Mouse (Mus musculus): ENCODE data around the gene Orm3.

Gene Orm3

DNA sequence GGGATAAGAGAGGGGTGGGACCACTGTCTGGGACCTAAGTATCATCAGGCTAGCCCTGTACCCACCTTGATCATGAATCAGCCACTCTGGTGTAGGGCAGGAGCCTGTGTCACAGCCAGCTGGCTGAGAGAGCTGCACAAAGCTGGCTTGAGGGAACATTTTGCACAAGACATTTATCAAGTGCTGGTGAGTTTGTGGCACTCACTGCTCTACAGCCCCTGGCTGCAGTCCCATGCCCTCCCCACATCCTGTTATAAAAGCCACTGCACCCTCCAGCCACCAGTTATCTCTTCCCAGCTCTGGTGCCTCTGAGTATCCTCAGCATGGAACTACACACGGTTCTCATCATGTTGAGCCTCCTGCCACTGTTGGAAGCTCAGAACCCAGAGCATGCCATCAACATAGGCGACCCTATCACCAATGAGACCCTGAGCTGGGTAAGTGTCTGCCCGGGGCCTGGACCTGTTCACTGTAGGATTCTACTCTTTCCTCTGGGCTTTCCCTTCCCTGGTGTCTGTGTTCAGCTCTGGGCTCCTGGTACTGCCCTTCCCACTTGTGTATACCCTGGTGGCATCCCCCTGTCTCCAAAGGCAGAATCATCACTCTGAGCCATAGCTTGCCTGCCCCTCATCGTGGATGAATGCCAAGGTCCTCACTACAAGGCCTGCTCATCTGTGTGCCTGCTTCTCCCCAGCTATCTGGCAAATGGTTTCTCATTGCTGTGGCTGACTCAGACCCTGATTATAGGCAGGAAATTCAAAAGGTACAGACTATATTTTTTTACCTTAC, at the start of gene Orm3:
Gene Orm3 (plus strand): TSS at position 286 of the 789 bp plus-strand sequence.
- peak; percentile 75 for DNase-seq (ENCODE audit: low spot score)

GRCm38 (mm10) chr4:63307175-63308062, 48.5 kb upstream of the Orm3 start:
- peak; percentile 91 for DNase-seq (ENCODE audit: low spot score)

DNA sequence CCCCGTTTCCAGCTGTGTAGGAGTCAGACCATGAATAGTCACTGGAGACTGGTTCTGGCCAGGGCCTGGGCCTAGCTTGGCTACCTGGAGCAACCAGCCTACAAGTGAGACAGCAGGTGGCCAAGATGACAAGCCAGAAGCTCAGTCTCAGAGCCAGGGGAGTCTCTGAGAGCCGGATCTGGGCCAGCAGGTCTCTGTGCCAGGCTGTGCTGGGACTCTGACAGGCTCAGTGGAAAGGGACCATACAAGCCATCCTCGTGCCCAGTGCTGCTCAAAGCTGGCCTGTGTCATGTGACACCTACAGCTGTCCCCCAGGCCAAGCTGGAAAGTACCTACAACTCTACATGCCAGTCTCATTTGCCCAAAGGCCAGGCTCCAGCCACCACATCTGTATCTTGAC, 47.6 kb upstream of the Orm3 start:
- DNase-seq (ENCODE audit: low spot score), result no peak

GRCm38 (mm10) chr4:63310247-63310855, 45.6 kb upstream of the Orm3 start:
- DNase-seq (ENCODE audit: low spot score), result peak; percentile 79

GRCm38 (mm10) chr4:63311426-63311825, 44.5 kb upstream of the Orm3 start:
- DNase-seq (ENCODE audit: low spot score), result no peak

DNA sequence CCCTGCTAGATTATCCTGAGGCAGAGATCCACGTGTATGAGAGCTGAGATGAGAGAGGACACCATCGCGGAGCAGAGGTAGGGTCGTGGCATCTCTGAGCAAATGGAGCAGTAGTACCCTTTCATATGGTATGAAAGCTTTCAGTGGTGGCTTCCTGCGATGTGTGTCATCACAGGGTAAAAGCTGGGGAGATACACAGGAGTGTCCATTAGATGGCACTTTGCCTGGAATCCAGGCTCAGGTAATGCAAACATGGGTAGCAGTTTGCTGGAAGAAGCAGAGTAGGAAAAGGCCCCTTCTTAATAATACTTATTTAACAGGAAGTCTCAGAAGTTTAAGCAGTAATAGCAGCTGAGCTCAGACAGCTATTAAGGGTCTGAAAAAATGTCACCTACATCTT, 41.9 kb upstream of the Orm3 start:
- DNase-seq (ENCODE audit: low spot score), result no peak

GRCm38 (mm10) chr4:63316076-63316746, 39.8 kb upstream of the Orm3 start:
- peak; percentile 72 for DNase-seq (ENCODE audit: low spot score)

DNA sequence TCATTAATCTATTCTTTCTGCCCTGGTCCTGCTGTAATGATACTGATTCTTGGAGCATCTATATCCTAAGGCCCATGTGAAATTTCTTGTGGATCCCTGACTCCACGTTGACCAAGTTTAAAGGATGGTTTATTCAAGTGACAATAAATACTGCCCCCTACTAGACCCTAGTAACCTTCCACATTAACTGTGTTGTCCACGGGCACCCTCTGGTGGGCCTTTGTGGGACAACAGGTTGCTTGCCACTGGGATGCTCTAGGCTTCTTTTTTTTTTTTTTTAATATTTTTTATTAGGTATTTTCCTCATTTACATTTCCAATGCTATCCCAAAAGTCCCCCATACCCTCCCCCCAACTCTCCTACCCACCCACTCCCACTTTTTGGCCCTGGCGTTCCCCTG, 36.4 kb upstream of the Orm3 start:
- DNase-seq (ENCODE audit: low spot score), result peak; percentile 70

DNA sequence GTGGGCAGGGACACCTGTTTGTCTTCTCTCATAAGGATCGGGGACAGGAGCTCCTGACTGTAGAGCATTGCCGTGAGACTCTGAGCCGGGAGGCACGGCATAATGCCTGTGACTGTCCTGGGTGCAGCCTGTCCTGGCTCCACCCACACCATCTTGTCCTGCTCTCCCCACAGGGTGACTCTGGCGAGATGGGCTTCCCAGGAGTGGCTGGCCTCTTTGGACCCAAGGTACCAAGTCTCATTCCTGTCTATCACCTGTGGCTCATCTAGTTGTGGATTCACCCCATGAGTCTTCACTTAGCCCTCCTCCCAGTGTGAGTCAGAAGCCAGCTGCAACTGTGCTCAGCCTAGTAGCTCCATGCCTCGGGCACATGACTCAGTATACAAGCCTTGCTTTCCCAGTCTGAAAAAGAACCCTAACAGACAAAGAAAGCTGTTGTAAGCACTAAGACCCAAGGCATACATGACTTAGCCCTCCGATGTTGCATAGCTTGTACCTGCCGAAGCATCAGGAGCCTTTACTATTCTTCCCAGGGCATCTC, 32.6 kb upstream of the Orm3 start:
- no peak for DNase-seq (ENCODE audit: low spot score)

- DNase-seq (ENCODE audit: low spot score), result no peak
Observed at GRCm38 (mm10) chr4:63333403-63333802, 22.6 kb upstream of the Orm3 start.

DNA sequence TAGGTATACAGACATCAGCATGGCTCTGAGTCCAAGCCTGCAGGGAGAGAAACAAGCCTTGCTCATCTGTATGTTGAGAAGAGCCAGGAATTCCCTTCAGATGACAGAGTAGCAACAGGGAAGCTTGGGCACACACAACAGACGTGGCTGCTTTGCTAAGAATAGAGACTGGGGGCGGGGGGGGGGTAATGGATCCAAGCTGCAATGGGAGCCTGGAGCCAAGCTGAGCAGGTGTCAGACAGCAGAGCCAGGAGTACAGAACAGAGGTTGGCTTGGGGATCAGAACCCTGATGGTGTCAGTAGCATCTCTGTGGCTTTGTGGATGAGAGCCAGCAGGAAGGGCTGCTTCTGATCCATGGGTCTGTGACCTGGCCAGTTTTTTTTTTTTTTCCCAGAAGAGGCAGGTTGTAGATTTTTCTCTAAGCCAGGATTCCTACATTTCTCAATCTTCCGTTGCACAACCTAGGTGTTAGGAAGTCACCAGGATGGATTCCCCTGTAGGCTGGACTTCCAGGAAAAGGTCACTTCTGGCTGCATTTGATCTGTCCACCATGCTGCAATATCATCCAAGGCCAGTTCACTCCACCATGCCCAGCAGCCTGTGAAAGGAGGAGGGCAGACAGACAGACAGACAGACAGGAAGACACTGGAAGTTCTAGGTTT, 17.4 kb upstream of the Orm3 start:
- DNase-seq (ENCODE audit: low spot score), result no peak

- no peak for DNase-seq (ENCODE audit: low spot score)
Observed at GRCm38 (mm10) chr4:63342491-63342890, 13.5 kb upstream of the Orm3 start.

DNA sequence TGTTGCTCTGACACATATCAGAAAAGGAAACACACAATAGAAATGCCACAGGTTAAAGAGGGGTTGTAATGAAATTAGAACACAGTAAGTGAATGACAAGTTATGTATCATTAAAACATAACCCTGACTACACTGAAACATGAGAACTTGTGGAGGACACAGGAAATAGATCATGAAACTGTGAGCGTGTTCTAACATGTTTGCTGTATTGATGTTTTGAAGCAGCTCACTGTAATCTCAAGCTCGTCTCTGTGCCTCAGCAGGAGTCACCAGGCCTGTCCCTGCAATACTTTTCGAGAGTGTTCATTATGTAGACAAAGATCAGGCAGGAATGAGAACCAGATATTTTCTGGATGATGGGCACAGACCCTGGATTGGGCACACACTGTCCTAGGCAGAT, 12.4 kb upstream of the Orm3 start:
- DNase-seq (ENCODE audit: low spot score), result peak; percentile 12

DNA sequence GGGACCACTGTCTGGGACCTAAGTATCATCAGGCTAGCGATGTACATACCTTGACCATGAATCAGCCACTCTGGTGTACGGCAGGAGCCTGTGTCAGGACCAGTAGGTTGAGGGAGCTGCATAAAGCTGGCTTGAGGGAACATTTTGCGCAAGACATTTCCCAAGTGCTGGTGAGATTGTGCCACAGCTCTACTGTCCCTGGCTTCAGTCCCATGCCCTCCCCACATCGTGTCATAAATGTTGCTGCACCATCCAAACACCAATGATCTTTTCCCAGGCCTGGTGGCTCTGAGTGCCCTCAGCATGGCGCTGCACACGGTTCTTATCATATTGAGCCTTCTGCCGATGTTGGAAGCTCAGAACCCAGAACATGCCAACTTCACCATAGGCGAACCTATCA, 11.7 kb upstream of the Orm3 start, which contains the start of gene Orm1:
Gene Orm1 (plus strand): TSS at position 266 of the 400 bp plus-strand sequence.
- peak; percentile 96 for DNase-seq (ENCODE audit: low spot score)

DNA sequence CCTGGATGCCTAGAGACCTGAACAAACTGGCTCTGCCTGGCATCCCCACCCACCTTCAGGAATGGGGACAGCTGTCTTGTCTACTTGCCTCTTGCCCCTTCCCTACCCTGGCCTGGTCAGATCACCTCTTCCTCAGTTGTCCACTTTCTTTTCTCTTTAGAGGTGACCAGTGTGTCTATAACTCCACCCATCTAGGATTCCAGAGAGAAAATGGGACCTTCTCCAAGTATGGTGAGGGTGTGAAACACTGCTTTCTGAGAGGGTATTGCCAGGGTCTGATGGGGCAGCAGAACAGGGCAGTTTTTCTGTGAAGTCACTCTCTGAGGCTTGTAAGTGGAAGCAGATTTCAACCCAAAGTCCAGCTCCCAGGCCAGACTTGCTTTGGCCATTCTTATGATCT, 10.7 kb upstream of the Orm3 start:
- DNase-seq (ENCODE audit: low spot score), result peak; percentile 67

- no peak for DNase-seq (ENCODE audit: low spot score)
Observed at GRCm38 (mm10) chr4:63346659-63347058, 9.3 kb upstream of the Orm3 start.

DNA sequence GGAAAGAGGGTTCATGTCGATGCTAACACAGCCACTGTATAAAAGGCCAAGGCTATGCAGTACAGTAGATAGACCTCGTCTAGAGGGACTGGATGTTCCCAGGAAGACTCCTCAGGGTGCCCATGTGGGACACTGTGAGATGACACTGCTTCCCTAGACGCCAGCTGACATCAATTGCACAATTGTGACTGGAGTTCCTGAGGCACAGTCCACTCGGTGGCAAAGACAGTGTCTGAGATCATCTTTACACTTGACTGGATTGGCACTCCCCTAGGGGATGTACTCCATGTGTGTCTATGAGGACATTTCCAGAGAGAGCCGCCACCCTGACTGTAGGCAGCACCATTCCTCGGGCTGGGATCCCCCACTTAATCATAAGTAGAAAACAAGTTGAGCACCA, 7.4 kb upstream of the Orm3 start:
- DNase-seq (ENCODE audit: low spot score), result peak; percentile 46

- peak; percentile 79 for DNase-seq (ENCODE audit: low spot score)
Observed at GRCm38 (mm10) chr4:63356981-63357570, 1.1 kb downstream of the Orm3 start.

DNA sequence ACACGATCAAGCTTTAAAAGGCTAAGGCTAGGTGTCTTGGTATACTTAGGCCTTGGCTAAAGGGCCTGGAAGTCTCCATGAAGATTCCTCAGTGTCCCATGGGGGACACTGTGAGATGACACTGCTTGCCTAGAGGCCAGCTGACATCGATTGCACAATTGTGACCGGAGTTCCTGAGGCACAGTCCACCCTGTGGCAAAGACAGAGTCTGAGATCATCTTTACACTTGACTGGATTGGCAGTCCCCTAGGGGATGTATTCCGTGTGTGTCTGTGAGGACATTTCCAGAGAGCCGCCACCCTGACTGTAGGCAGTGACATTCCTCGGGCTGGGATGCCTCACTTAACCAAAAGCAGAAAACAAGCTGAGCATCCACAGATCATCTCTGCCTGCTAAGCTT, 3.9 kb downstream of the Orm3 start:
- peak; percentile 46 for DNase-seq (ENCODE audit: low spot score)

DNA sequence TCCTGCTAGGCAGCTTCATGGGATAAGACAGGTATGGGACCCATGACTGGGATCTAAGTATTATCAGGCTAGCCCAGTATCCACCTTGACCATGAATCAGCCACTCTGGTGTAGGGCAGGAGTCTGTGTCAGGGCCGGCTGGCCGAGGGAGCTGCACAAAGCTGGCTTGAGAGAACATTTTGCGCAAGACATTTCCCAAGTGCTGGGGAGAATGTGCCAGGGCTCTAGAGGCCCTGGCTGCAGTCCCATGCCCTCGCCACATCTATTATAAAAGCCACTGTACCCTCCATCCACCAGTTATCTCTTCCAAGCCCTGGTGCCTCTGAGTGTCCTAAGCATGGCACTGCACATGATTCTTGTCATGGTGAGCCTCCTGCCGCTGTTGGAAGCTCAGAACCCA, 6.2 kb downstream of the Orm3 start, which contains the start of gene Orm2:
Gene Orm2 (plus strand): TSS at position 300 of the 400 bp plus-strand sequence.
- peak; percentile 94 for DNase-seq (ENCODE audit: low spot score)

DNA sequence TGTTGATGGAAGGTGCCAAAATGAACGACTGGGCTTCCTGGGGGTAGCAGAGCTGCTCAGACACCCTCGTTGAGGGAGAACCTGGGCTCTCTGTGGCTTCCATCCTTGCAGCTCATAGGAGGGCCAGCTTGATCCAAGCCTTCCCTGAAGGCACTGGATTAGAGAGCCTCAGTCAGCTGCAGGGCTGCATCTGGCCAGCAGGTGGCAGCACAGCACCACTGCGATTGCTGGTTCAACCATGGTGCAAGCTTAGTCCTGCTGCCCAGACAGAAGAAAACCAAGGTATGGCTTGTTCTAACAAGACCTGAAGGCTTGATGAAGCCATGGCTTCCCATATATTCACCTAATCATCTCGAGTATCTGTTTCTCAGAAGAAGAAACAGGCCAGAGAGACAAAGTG, 12.6 kb downstream of the Orm3 start:
- peak; percentile 78 for DNase-seq (ENCODE audit: low spot score)
